ENCODE assay signal across 13 mouse cellular contexts in genomic region chr7:120913332-120913731, GRCm38 (mm10). TPM values are rescaled to one million over a fixed set of nuclear protein-coding genes. Genes with fewer than 3 reads are reported as not detected.
A peak's percentile ranks its signal among the peaks of the same experiment; 100 is the strongest.
DNase-seq lines count a peak whose midpoint lies in the region; ATAC-seq and TF ChIP-seq lines count a peak whose summit lies in the region.
"Had no signal": no experiment of that assay in that cellular context is flagged by ENCODE, and none has a peak within 500 bp of the region (broad histone marks: within the 10 kb centered on the region; RNA-seq: fewer than 3 reads in every experiment).

No protein-coding gene starts in this region.

- no peak overlapping the region for H3K4me2 ChIP-seq in heart, postnatal 0 days (ENCODE audit: low read depth, low read length)
- H3K4me2 ChIP-seq: forebrain, embryonic 12.5 days; liver, embryonic 13.5 days had no signal

- H3K27me3 ChIP-seq in heart, postnatal 0 days (ENCODE audit: control insufficient read depth, insufficient read depth, low read length), result no peaks in the 10 kb centered on the region
- H3K27me3 ChIP-seq in splenic B cell, adult 2 months (ENCODE audit: control insufficient read depth, insufficient read depth, low read length, poor library complexity, severe bottlenecking), result no peaks in the 10 kb centered on the region
- H3K27me3 ChIP-seq: forebrain, embryonic 12.5 days; liver, embryonic 13.5 days had no signal

- no peaks in the 10 kb centered on the region for H3K9me3 ChIP-seq in heart, postnatal 0 days (replicated peaks; ENCODE audit: control insufficient read depth, low read length)
- H3K9me3 ChIP-seq: forebrain, embryonic 12.5 days; G1E; liver, embryonic 13.5 days had no signal

- no peak overlapping the region for H3K27ac ChIP-seq in heart, postnatal 0 days (ENCODE audit: low read depth)
- H3K27ac ChIP-seq: forebrain, embryonic 12.5 days; liver, embryonic 13.5 days had no signal

- H3K4me3 ChIP-seq in heart, postnatal 0 days (ENCODE audit: low read depth, low read length), result no peak overlapping the region
- H3K4me3 ChIP-seq: forebrain, embryonic 12.5 days; liver, embryonic 13.5 days had no signal

- DNase-seq in heart, postnatal 0 days (ENCODE audit: low spot score), result no peak
- DNase-seq in heart, postnatal 14 days, result no peak
- peak; percentile 15 to 47 for DNase-seq in spleen, postnatal 36 days (ENCODE audit: low spot score in 2 of 2)
- DNase-seq in spleen, postnatal 14 days (ENCODE audit: low spot score in 2 of 2), result no peak
- peak; percentile 11 for DNase-seq in Muller cell, postnatal 12 days (ENCODE audit: inconsistent ontology term)
- peak; percentile 55 for DNase-seq in splenic B cell, adult 2 months (ENCODE audit: low read depth, low spot score)
- DNase-seq in kidney, adult 9 months, result no peak
- DNase-seq: adrenal gland, adult 2 months; kidney, adult 18-20 months; liver, embryonic 13.5 days; right cerebral cortex, postnatal 14 days had no signal

- intact Hi-C loops in heart, postnatal 14 days (cut with DNase I), result loop anchor here (1.0 to 10.0 kb wide), 2 partner anchors 78 to 239 kb away; partner anchors contain the start of genes Mosmo and Pdzd9

- H3K36me3 ChIP-seq in heart, postnatal 0 days (replicated peaks; ENCODE audit: control insufficient read depth, insufficient read depth, low read length), result no peaks in the 10 kb centered on the region
- 0 out of 2 replicates have a peak, but pooled peaks cover 1% of the 10 kb centered on the region for H3K36me3 ChIP-seq in splenic B cell, adult 2 months (ENCODE audit: control insufficient read depth, insufficient read depth, low read length, poor library complexity, severe bottlenecking)
- H3K36me3 ChIP-seq: forebrain, embryonic 12.5 days; G1E; liver, embryonic 13.5 days had no signal

- WGBS in heart, postnatal 0 days, result 32% methylated on average over 1 of the region's 1 CpGs

- ATAC-seq in heart, postnatal 0 days (ENCODE audit: insufficient read depth, low read depth), result no peak

- H3K4me1 ChIP-seq in heart, postnatal 0 days (ENCODE audit: control insufficient read depth, insufficient read depth), result no peaks in the 10 kb centered on the region
- H3K4me1 ChIP-seq: forebrain, embryonic 12.5 days had no signal

- peak; percentile 34 for TF ChIP-seq CTCF in heart, postnatal 0 days (IDR thresholded peaks at IDR 0.05; ENCODE audit: low read depth)

- no peak overlapping the region for H3K9ac ChIP-seq in heart, postnatal 0 days (replicated peaks; ENCODE audit: low read depth, low read length)
- H3K9ac ChIP-seq: forebrain, embryonic 12.5 days; liver, embryonic 13.5 days had no signal

- no peak for TF ChIP-seq EP300 in heart, postnatal 0 days (IDR thresholded peaks at IDR 0.05; ENCODE audit: low read depth)

RNA-seq across cellular contexts. Expression of gene Polr3e, which starts 4.2 kb away (rescaled TPM):
- total RNA-seq in heart, postnatal 0 days (2014; rRNA removed; ENCODE audit: low replicate concordance), result 14.5 and 20.6 TPM in 2 replicates
- polyA plus RNA-seq in heart, postnatal 0 days (2015; fragmentation: Nextera tagmentation; extraction: Ambion mirVana), result 11.5 and 12.2 TPM in 2 replicates
- total RNA-seq in heart, postnatal 14 days (2021), result 10 to 100 TPM; 10.7 to 10.9 TPM

Comparison
In these comparisons a context has a peak if more than half of its experiments do, and no peak if none do; other contexts are left out.
1. DNase-seq: peak in spleen, postnatal 36 days (2 of 2), Muller cell, postnatal 12 days (single experiment) and splenic B cell, adult 2 months (single experiment); none in heart, postnatal 0 days (single experiment), heart, postnatal 14 days (0 of 2), spleen, postnatal 14 days (0 of 2) and kidney, adult 9 months (single experiment).